Mouse (Mus musculus): ENCODE measurements at regions not wholly inside any gene's neighbourhood (a gene's known extent, or its start where the extent isn't known, plus 50 kb on each side); places are given as distances from the start of the nearest gene placed in this dataset.
A peak's percentile ranks its signal among the peaks of the same experiment; 100 is the strongest.

DNA sequence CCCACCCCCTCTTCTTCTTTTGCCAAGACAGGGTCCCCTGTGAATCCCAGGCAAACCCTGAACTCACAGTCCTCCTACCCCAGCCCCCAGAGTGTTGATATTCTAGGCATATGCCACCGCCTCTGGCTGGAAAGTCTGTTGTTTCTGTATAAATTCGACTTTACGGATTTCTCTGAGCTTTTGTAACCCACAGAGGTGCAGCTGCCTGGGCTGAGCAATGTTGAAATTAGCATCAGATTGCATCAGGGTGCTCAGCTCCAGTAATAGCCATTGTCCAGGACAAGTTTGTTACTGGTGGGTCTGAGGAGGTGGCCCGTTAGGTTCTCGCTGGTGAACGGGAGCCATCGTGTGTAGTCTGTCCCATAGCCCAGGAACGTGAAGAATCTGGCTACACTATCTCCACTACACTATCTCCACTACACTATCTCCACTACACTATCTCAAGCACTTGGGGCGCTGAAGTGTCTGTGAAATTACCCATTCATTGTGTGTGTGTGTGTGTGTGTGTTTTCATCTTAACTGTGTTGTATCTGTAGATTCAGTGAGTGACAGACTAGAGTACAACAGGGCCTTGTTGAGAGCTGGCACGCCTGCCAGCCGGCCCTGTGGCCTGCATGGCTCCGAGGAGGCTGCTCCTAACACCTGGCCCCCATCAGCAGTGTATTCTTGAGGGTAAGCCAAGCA is 92.4 kb upstream of the Hnrnpk start:
- no peak for TF ChIP-seq POLR2A (IDR thresholded peaks at IDR 0.05; ENCODE audit: borderline replicate concordance, extremely low read depth, insufficient read depth, insufficient read length, poor library complexity, severe bottlenecking)
- TF ChIP-seq CTCF (IDR thresholded peaks at IDR 0.05; ENCODE audit: borderline replicate concordance, extremely low read depth, insufficient read depth, insufficient read length), result no peak
- peak; percentile 66 for DNase-seq (ENCODE audit: low read depth)

DNA sequence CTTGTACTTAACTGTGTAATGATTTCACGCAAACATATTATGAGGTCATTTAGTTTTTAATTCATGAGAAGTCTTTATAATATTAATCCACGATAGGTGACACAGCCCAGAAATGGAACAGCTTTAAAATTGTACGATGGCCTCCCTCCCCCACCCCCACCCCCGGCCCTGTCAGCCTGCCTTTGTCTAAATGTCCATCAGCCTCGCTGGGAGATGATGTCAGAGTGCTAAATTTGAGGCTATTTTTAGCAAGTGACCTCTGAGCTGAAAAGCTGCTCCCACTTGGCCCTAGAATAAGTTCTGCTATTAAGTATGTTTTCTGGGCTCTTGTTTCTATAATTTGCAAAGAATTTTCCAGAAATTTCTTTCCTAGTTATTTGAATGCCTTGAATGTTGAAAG is 91.6 kb upstream of the Hnrnpk start:
- TF ChIP-seq POLR2A (IDR thresholded peaks at IDR 0.05; ENCODE audit: borderline replicate concordance, extremely low read depth, insufficient read depth, insufficient read length, poor library complexity, severe bottlenecking) (no peak), CTCF (IDR thresholded peaks at IDR 0.05; ENCODE audit: borderline replicate concordance, extremely low read depth, insufficient read depth, insufficient read length) (no peak)

DNA sequence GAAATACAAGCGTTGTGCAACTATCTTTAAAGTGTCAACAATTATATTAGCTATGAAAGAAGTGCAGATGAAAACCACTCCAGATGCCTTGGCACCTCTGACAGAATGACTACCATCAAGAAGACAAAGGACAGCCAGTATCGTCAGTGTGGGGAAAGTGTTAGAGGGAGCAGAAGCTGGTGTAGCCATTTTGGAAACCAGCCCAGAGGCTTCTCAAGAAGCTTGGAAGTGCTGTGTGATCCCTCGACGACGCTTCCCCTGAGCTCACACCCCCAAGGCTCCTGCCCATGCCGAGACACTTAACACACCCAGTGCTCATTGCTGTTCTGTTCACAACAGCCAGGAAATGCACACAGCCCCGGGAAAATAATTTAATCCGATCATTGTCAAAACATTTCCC is 87.7 kb upstream of the Hnrnpk start:
- peak; percentile 71 for DNase-seq (ENCODE audit: low read depth)
- TF ChIP-seq POLR2A (IDR thresholded peaks at IDR 0.05; ENCODE audit: borderline replicate concordance, extremely low read depth, insufficient read depth, insufficient read length, poor library complexity, severe bottlenecking), result no peak
- no peak for TF ChIP-seq CTCF (IDR thresholded peaks at IDR 0.05; ENCODE audit: borderline replicate concordance, extremely low read depth, insufficient read depth, insufficient read length)

More for the DNA sequence above, 91.6 kb upstream of the Hnrnpk start:
- DNase-seq (ENCODE audit: low read depth), result peak; percentile 64

DNA sequence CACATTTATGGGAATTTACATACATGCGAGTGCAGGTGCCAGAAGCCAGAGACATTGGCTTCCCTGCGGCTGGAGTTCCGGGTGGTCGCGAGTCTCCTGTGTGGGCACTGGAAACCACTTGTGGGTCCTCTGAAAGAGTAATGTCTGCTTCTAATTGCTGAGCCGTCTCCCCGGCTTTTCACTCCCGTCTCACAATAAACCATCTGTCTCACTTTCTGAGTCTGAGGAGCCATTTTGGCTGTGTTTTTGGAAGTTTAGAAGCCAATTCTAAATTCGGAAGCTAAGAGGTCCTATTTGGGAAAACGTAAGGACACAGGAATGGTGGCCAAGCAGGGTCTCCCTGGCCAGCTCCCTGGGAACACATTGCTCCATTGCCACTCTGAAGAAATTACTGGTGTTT is 81.9 kb upstream of the Hnrnpk start:
- TF ChIP-seq CTCF (IDR thresholded peaks at IDR 0.05; ENCODE audit: borderline replicate concordance, extremely low read depth, insufficient read depth, insufficient read length) (no peak), POLR2A (IDR thresholded peaks at IDR 0.05; ENCODE audit: borderline replicate concordance, extremely low read depth, insufficient read depth, insufficient read length, poor library complexity, severe bottlenecking) (no peak)
- DNase-seq (ENCODE audit: low read depth), result peak; percentile 54

DNA sequence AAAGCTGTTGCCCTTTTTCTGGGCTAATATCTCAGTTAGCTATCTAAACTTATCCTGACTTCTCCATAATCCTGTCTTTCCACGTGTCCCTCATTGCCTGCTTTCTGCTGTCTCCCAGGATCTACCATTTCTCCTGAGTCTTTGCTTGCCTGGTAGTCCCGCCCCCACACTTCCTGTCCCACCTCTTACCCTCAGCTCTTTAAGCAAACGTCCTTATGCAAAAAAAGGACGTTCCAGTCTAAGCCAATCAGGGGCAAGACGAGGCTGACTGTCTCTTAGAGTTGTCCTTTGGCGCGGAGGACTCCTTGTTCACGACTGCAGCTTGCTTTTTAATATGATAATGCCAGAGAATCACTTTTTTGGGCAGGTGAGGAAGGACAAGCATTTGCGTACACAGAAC is 79.6 kb upstream of the Hnrnpk start:
- TF ChIP-seq POLR2A (IDR thresholded peaks at IDR 0.05; ENCODE audit: borderline replicate concordance, extremely low read depth, insufficient read depth, insufficient read length, poor library complexity, severe bottlenecking) (no peak), CTCF (IDR thresholded peaks at IDR 0.05; ENCODE audit: borderline replicate concordance, extremely low read depth, insufficient read depth, insufficient read length) (no peak)
- DNase-seq (ENCODE audit: low read depth), result no peak

DNA sequence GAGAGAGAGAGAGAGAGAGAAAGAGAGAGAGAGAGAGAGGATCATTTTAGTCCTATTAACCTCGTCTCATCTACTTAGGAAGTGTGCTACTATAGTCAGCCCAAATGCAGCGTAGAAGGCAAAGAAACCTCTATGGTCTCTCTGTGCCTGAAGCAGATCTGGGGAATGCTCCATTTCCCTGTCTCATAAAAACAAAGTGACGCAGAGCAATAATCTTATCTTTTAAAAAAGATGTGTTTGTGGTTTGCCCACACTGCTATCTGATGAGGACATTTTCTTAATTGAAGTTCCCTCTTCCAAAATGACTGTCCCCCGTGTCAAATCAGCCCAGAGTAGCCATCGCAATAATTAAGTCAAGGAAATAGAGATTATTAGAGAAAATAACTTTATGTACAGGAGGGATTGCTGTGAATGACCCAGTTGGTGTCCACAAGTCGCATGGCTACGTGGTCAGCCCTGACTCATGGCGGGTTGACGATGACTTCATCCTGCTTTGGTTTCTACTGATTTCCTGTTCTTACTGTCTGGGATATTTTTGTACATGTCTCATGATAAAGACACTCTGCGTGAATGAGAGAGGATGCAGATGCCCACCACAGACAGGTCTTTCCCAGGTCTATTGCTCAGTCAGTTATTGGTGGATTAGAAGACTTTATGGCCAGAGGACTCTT is 77.9 kb upstream of the Hnrnpk start:
- TF ChIP-seq CTCF (IDR thresholded peaks at IDR 0.05; ENCODE audit: borderline replicate concordance, extremely low read depth, insufficient read depth, insufficient read length) (no peak), POLR2A (IDR thresholded peaks at IDR 0.05; ENCODE audit: borderline replicate concordance, extremely low read depth, insufficient read depth, insufficient read length, poor library complexity, severe bottlenecking) (no peak)
- no peak for DNase-seq (ENCODE audit: low read depth)

DNA sequence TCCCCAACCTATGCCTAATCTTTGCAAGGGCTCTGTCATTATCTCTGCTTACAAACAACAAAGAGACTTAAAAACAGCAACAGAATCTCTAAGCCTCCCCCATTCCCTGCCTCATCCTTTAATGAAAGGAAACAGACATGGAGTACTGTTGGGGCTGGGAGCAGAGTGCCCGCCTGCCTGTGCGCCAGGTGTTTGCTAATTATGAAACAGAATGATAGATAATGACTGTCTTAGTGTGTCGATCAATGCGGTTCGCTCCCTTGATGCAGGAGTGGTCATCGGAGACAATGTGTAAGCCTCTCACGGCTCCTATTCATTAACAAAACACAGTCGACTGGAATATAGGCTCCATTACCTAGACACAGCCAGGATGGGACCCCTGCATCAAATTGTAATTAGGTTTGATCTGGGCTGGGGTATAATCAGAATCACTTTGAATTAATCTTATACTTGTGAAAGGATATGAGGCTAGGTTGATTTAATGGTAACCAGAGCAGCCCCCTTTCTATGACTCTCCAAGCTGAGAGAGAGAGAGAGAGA is 77.3 kb upstream of the Hnrnpk start:
- DNase-seq (ENCODE audit: low read depth), result peak; percentile 54
- TF ChIP-seq POLR2A (IDR thresholded peaks at IDR 0.05; ENCODE audit: borderline replicate concordance, extremely low read depth, insufficient read depth, insufficient read length, poor library complexity, severe bottlenecking) (no peak), CTCF (IDR thresholded peaks at IDR 0.05; ENCODE audit: borderline replicate concordance, extremely low read depth, insufficient read depth, insufficient read length) (no peak)

DNA sequence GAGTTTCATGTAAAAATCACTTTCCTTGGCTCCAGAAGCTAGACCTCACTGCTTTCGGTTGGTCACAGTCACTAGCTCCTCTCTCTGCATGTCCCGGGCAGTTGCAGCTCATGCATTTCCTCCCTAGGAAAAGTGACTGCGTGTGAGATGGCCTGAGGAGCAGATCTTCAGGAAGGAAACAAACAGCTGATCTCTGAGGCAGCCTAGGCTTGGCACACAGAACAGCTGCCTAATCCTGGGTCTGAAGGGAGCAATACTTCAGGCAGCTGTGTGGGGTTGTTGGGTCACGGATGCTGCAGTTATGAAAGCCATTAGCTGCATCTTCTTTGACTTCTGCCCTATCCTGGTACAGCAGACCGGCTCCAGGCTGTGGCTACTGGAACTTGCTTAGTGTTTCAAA is 75.3 kb upstream of the Hnrnpk start:
- TF ChIP-seq POLR2A (IDR thresholded peaks at IDR 0.05; ENCODE audit: borderline replicate concordance, extremely low read depth, insufficient read depth, insufficient read length, poor library complexity, severe bottlenecking), result no peak
- no peak for TF ChIP-seq CTCF (IDR thresholded peaks at IDR 0.05; ENCODE audit: borderline replicate concordance, extremely low read depth, insufficient read depth, insufficient read length)
- no peak for DNase-seq (ENCODE audit: low read depth)

DNA sequence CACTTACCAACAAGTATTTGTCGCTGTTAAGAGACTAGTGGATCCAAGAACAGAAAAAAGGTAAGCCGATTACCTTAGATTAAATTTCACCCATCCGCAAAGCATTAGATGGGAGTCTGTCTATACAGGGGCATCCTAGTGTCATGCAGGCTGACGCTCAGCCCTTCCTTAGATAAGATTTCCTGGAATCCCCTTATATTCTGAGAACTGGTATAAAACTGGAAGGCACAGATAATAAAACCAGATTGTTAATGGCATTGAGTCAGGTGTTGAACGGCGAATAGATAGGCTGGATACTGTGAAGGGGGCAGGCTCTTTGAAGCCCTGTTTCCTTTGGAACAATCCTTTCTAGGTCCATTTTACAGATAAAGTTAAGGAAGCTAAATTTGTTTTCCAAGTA is 74.1 kb upstream of the Hnrnpk start:
- no peak for DNase-seq (ENCODE audit: low read depth)
- TF ChIP-seq CTCF (IDR thresholded peaks at IDR 0.05; ENCODE audit: borderline replicate concordance, extremely low read depth, insufficient read depth, insufficient read length), result no peak
- no peak for TF ChIP-seq POLR2A (IDR thresholded peaks at IDR 0.05; ENCODE audit: borderline replicate concordance, extremely low read depth, insufficient read depth, insufficient read length, poor library complexity, severe bottlenecking)

DNA sequence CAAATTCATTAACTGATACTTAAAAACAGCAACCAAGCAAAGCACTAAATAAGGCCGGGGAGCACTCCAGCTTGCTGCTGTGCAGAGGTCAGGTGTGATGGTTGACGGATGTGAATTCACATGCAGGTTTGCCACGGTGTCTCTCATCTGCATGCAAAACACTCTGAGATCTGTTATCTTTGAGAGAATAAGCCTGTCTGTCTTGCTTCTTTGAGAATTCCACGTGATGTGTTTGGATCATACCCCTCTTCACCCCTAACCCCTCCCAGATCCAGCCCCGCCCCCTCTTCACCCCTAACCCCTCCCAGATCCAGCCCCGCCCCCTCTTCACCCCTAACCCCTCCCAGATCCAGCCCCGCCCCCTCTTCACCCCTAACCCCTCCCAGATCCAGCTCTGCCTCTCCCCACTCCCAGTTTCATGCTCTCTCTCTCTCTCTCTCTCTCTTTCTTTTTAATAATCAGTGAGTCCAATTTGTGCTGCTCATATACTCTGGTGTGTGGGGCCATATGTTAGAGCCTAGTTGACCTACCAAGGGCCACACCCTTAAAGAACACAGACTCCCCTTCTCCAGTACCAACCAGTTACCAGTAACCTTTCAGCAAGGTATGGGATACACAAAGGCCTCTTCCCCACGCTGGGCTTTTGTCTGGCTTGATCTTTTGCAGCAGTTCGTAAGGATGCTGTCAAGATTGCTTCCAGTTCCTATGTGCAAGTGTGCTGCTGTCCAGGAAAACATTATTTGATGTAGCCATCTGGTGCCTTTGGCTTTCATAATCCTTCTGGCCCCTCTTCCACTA is 73.1 kb upstream of the Hnrnpk start:
- no peak for TF ChIP-seq POLR2A (IDR thresholded peaks at IDR 0.05; ENCODE audit: borderline replicate concordance, extremely low read depth, insufficient read depth, insufficient read length, poor library complexity, severe bottlenecking)
- TF ChIP-seq CTCF (IDR thresholded peaks at IDR 0.05; ENCODE audit: borderline replicate concordance, extremely low read depth, insufficient read depth, insufficient read length), result no peak
- no peak for DNase-seq (ENCODE audit: low read depth)

DNA sequence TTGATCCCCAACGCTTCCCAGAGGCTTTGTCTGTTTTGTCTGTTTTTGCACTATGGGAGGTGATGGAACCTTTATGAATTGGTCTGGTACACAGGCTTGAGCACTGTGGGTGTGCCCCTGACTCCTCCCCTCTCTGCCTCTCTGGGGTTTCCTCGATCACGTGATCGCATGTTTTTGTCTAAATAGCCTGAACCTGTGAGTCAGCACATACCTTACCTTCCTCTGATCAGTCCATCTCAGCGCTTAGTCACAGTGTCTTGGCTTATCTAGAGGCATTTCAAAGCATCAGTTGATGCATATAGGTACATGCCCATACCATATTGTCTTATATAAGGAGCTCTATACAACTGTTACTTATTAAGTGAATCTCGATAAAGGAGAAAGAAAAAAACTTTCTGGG is 72.4 kb upstream of the Hnrnpk start:
- TF ChIP-seq CTCF (IDR thresholded peaks at IDR 0.05; ENCODE audit: borderline replicate concordance, extremely low read depth, insufficient read depth, insufficient read length), result no peak
- no peak for TF ChIP-seq POLR2A (IDR thresholded peaks at IDR 0.05; ENCODE audit: borderline replicate concordance, extremely low read depth, insufficient read depth, insufficient read length, poor library complexity, severe bottlenecking)
- DNase-seq (ENCODE audit: low read depth), result no peak

All from brain, embryonic 14.5 days (tissue).